Mouse (Mus musculus): ENCODE data around the gene Myom3. TPM values are rescaled to one million over a fixed set of nuclear protein-coding genes. Genes with fewer than 3 reads are reported as not detected.
"Not testable (repeated sequence)": the region's sequence is repeated elsewhere in the genome, so short reads cannot be mapped to it uniquely, and the experiment has no call there.

Gene Myom3
- polyA plus RNA-seq (2014; fragmentation: Nextera tagmentation; extraction: Ambion mirVana): 0.06 and 0.35 TPM in 2 replicates

GRCm38 (mm10) chr4:135759356-135759976 is at the start of gene Myom3:
Gene Myom3 (plus strand): TSS chr4:135759715.
- no peaks in the 10 kb centered on the region for H3K27me3 ChIP-seq (ENCODE audit: control insufficient read depth, insufficient read depth, low read length)
- no peak for ATAC-seq (ENCODE audit: low FRiP score, low TSS enrichment)
- no peaks in the 10 kb centered on the region; the same call in 1 of the 2 replicates for H3K9me3 ChIP-seq (ENCODE audit: control insufficient read depth, low read length)
- H3K4me1 ChIP-seq (ENCODE audit: control insufficient read depth, insufficient read depth, low read length): peaks cover 17% of the 10 kb centered on the region
- no peak within 1 kb of the TSS for H3K4me3 ChIP-seq (ENCODE audit: low read length)
- WGBS: 51% methylated on average over 10 of the region's 10 CpGs
- no peak within 1 kb of the TSS for H3K27ac ChIP-seq (ENCODE audit: low read depth, low read length)
- H3K4me2 ChIP-seq (replicated peaks; ENCODE audit: low read depth, low read length): no peak within 1 kb of the TSS
- no peaks in the 10 kb centered on the region for H3K36me3 ChIP-seq (ENCODE audit: control insufficient read depth, insufficient read depth, low read length)
- H3K9ac ChIP-seq (ENCODE audit: low read depth, low read length): no peak within 1 kb of the TSS

GRCm38 (mm10) chr4:135710392-135710791 is 49.1 kb upstream of the Myom3 start:
- Histone ChIP-seq H3K27me3 (ENCODE audit: control insufficient read depth, insufficient read depth, low read length) (no peaks in the 10 kb centered on the region), H3K9me3 (ENCODE audit: control insufficient read depth, low read length) (no peaks in the 10 kb centered on the region), H3K4me2 (replicated peaks; ENCODE audit: low read depth, low read length) (no peak overlapping the region), H3K9ac (ENCODE audit: low read depth, low read length) (no peak overlapping the region), H3K4me1 (ENCODE audit: control insufficient read depth, insufficient read depth, low read length) (no peaks in the 10 kb centered on the region), H3K27ac (ENCODE audit: low read depth, low read length) (no peak overlapping the region), H3K36me3 (ENCODE audit: control insufficient read depth, insufficient read depth, low read length) (no peaks in the 10 kb centered on the region), H3K4me3 (ENCODE audit: low read length) (no peak overlapping the region)
- no peak for ATAC-seq (ENCODE audit: low FRiP score, low TSS enrichment)
- WGBS: 89% methylated on average over 3 of the region's 3 CpGs

- Histone ChIP-seq H3K9ac (ENCODE audit: low read depth, low read length) (no peak overlapping the region), H3K27me3 (ENCODE audit: control insufficient read depth, insufficient read depth, low read length) (no peaks in the 10 kb centered on the region), H3K4me2 (replicated peaks; ENCODE audit: low read depth, low read length) (no peak overlapping the region), H3K27ac (ENCODE audit: low read depth, low read length) (no peak overlapping the region), H3K4me3 (ENCODE audit: low read length) (no peak overlapping the region), H3K36me3 (ENCODE audit: control insufficient read depth, insufficient read depth, low read length) (no peaks in the 10 kb centered on the region), H3K9me3 (ENCODE audit: control insufficient read depth, low read length) (no peaks in the 10 kb centered on the region), H3K4me1 (ENCODE audit: control insufficient read depth, insufficient read depth, low read length) (no peaks in the 10 kb centered on the region)
- WGBS: 81% methylated on average over 8 of the region's 8 CpGs
- ATAC-seq (ENCODE audit: low FRiP score, low TSS enrichment): no peak
Observed at GRCm38 (mm10) chr4:135714776-135715175, 44.7 kb upstream of the Myom3 start.

GRCm38 (mm10) chr4:135716438-135716837 is 43.1 kb upstream of the Myom3 start:
- WGBS: 91% methylated on average over 11 of the region's 11 CpGs
- H3K4me2 ChIP-seq (replicated peaks; ENCODE audit: low read depth, low read length); H3K9me3 ChIP-seq (ENCODE audit: control insufficient read depth, low read length); H3K9ac ChIP-seq (ENCODE audit: low read depth, low read length); H3K27ac ChIP-seq (ENCODE audit: low read depth, low read length); H3K4me3 ChIP-seq (ENCODE audit: low read length); H3K27me3 ChIP-seq (ENCODE audit: control insufficient read depth, insufficient read depth, low read length); ATAC-seq (ENCODE audit: low FRiP score, low TSS enrichment); H3K4me1 ChIP-seq (ENCODE audit: control insufficient read depth, insufficient read depth, low read length); H3K36me3 ChIP-seq (ENCODE audit: control insufficient read depth, insufficient read depth, low read length): not testable (repeated sequence)

GRCm38 (mm10) chr4:135722540-135723290 is 36.8 kb upstream of the Myom3 start:
- H3K36me3 ChIP-seq (ENCODE audit: control insufficient read depth, insufficient read depth, low read length): no peaks in the 10 kb centered on the region
- no peaks in the 10 kb centered on the region for H3K27me3 ChIP-seq (ENCODE audit: control insufficient read depth, insufficient read depth, low read length)
- H3K4me2 ChIP-seq (replicated peaks; ENCODE audit: low read depth, low read length): no peak overlapping the region
- no peak overlapping the region for H3K4me3 ChIP-seq (ENCODE audit: low read length)
- ATAC-seq (ENCODE audit: low FRiP score, low TSS enrichment): no peak
- H3K27ac ChIP-seq (ENCODE audit: low read depth, low read length): no peak overlapping the region
- no peaks in the 10 kb centered on the region for H3K4me1 ChIP-seq (ENCODE audit: control insufficient read depth, insufficient read depth, low read length)
- H3K9me3 ChIP-seq (ENCODE audit: control insufficient read depth, low read length): peaks cover 4% of the 10 kb centered on the region; the same call in 1 of the 2 replicates
- no peak overlapping the region for H3K9ac ChIP-seq (ENCODE audit: low read depth, low read length)
- WGBS: 79% methylated on average over 17 of the region's 17 CpGs

- no peak overlapping the region for H3K4me3 ChIP-seq (ENCODE audit: low read length)
- H3K36me3 ChIP-seq (ENCODE audit: control insufficient read depth, insufficient read depth, low read length): no peaks in the 10 kb centered on the region
- H3K27me3 ChIP-seq (ENCODE audit: control insufficient read depth, insufficient read depth, low read length): no peaks in the 10 kb centered on the region
- H3K9ac ChIP-seq (ENCODE audit: low read depth, low read length): no peak overlapping the region
- H3K27ac ChIP-seq (ENCODE audit: low read depth, low read length): no peak overlapping the region
- H3K4me1 ChIP-seq (ENCODE audit: control insufficient read depth, insufficient read depth, low read length): no peaks in the 10 kb centered on the region
- WGBS: 68% methylated on average over 11 of the region's 11 CpGs
- H3K9me3 ChIP-seq (ENCODE audit: control insufficient read depth, low read length): peaks cover 4% of the 10 kb centered on the region; the same call in 1 of the 2 replicates
- no peak for ATAC-seq (ENCODE audit: low FRiP score, low TSS enrichment)
- H3K4me2 ChIP-seq (replicated peaks; ENCODE audit: low read depth, low read length): no peak overlapping the region
Observed at GRCm38 (mm10) chr4:135726416-135726815, 33.1 kb upstream of the Myom3 start.

- no peak within 1 kb of the TSS for H3K9ac ChIP-seq (ENCODE audit: low read depth, low read length)
- no peak within 1 kb of the TSS for H3K4me3 ChIP-seq (ENCODE audit: low read length)
- H3K9me3 ChIP-seq (ENCODE audit: control insufficient read depth, low read length): peaks cover 3% of the 10 kb centered on the region; the same call in 1 of the 2 replicates
- no peaks in the 10 kb centered on the region for H3K4me1 ChIP-seq (ENCODE audit: control insufficient read depth, insufficient read depth, low read length)
- H3K4me2 ChIP-seq (replicated peaks; ENCODE audit: low read depth, low read length): no peak within 1 kb of the TSS
- no peaks in the 10 kb centered on the region for H3K27me3 ChIP-seq (ENCODE audit: control insufficient read depth, insufficient read depth, low read length)
- no peak for ATAC-seq (ENCODE audit: low FRiP score, low TSS enrichment)
- no peak within 1 kb of the TSS for H3K27ac ChIP-seq (ENCODE audit: low read depth, low read length)
- H3K36me3 ChIP-seq (ENCODE audit: control insufficient read depth, insufficient read depth, low read length): no peaks in the 10 kb centered on the region
- 50% methylated on average over 14 of the region's 14 CpGs for WGBS
Observed at GRCm38 (mm10) chr4:135727817-135728216, 31.7 kb upstream of the Myom3 start, which contains the start of gene Il22ra1. Gene Il22ra1 (plus strand): TSS chr4:135728172.

GRCm38 (mm10) chr4:135730204-135730603 is 29.3 kb upstream of the Myom3 start:
- ATAC-seq (ENCODE audit: low FRiP score, low TSS enrichment): no peak; the same call in 1 of the 2 replicates
- Histone ChIP-seq H3K4me1 (ENCODE audit: control insufficient read depth, insufficient read depth, low read length) (no peaks in the 10 kb centered on the region), H3K4me3 (ENCODE audit: low read length) (no peak overlapping the region), H3K9ac (ENCODE audit: low read depth, low read length) (no peak overlapping the region), H3K27me3 (ENCODE audit: control insufficient read depth, insufficient read depth, low read length) (no peaks in the 10 kb centered on the region), H3K4me2 (replicated peaks; ENCODE audit: low read depth, low read length) (no peak overlapping the region), H3K27ac (ENCODE audit: low read depth, low read length) (no peak overlapping the region), H3K36me3 (ENCODE audit: control insufficient read depth, insufficient read depth, low read length) (no peaks in the 10 kb centered on the region), H3K9me3 (ENCODE audit: control insufficient read depth, low read length) (peaks cover 6% of the 10 kb centered on the region)
- WGBS: 70% methylated on average over 9 of the region's 9 CpGs

- WGBS: 66% methylated on average over 8 of the region's 8 CpGs
- no peaks in the 10 kb centered on the region for H3K4me1 ChIP-seq (ENCODE audit: control insufficient read depth, insufficient read depth, low read length)
- no peak overlapping the region for H3K27ac ChIP-seq (ENCODE audit: low read depth, low read length)
- H3K9me3 ChIP-seq (ENCODE audit: control insufficient read depth, low read length): peaks cover 6% of the 10 kb centered on the region
- no peak for ATAC-seq (ENCODE audit: low FRiP score, low TSS enrichment)
- H3K27me3 ChIP-seq (ENCODE audit: control insufficient read depth, insufficient read depth, low read length): no peaks in the 10 kb centered on the region
- no peak overlapping the region for H3K4me3 ChIP-seq (ENCODE audit: low read length)
- H3K36me3 ChIP-seq (ENCODE audit: control insufficient read depth, insufficient read depth, low read length): no peaks in the 10 kb centered on the region
- H3K4me2 ChIP-seq (replicated peaks; ENCODE audit: low read depth, low read length): no peak overlapping the region
- H3K9ac ChIP-seq (ENCODE audit: low read depth, low read length): no peak overlapping the region
Observed at GRCm38 (mm10) chr4:135730951-135731350, 28.6 kb upstream of the Myom3 start.

Data from kidney, embryonic 14.5 days (tissue).